Mouse (Mus musculus) gastrocnemius, adult 2 months (tissue): ENCODE results near the gene Npnt. TPM values are rescaled to one million over a fixed set of nuclear protein-coding genes. Genes with fewer than 3 reads are reported as not detected.

ENCODE experiments used
- DNase-seq: peaks from one replicate; pipeline ENCODE4 v3.0.0; 2022
- H3K27ac ChIP-seq: fragments of 200-600 bp; 2 replicates; pipeline ENCODE4 v1.8.1; 2022; ENCODE audit warnings: mild to moderate bottlenecking
- H3K4me3 ChIP-seq: fragments of 200-600 bp; 2 replicates; pipeline ENCODE4 v1.8.1; 2022; ENCODE audit warnings: mild to moderate bottlenecking, moderate library complexity
- CTCF ChIP-seq: fragments of 200-600 bp; IDR thresholded peaks from 2 replicates; pipeline ENCODE4 v1.8.1; 2022; ENCODE audit warnings: antibody characterized with exemption, mild to moderate bottlenecking, moderate library complexity
- intact Hi-C: fragments of 180-260 bp; cut with DNase I; formaldehyde crosslinking; loops from one replicate; pipeline ENCODE4 v1.15.1; 2025
- total RNA-seq, 2 experiments: library from RNA; stranded (reverse); gene quantifications; 2 replicates each; pipeline ENCODE4 v1.2.3; 2021

The Npnt gene
- total RNA-seq, 2 experiments from 2014 or later = 4.5 to 7.4 TPM

- DNase-seq = no peak
- H3K27ac ChIP-seq = no peak overlapping the region
- H3K4me3 ChIP-seq = no peak overlapping the region
- intact Hi-C loops = no loop called here
- TF ChIP-seq CTCF = no peak
Observed at GRCm38 (mm10) chr3:132919798-132920197, 30.3 kb downstream of the Npnt start.

DNA sequence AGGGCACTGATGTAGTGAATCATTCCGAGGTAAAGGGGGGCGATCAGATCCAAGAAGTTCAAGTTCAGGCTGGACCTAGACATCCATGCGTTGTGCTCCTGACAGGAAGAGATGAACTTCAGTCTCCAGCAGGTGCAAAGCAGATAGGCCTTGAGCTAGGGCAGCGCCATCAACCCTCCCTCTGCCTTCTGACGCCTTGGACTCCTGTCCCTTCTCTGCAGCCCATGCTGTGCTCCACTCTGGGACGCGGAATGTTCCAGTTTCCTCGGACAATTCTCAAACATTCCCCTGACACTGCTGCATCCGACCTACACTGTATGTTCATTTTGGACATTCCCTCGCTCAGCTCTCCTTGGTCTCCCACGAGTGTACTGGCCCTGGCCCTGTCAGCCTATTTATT, 30.9 kb downstream of the Npnt start:
- no peak for DNase-seq
- no peak overlapping the region for H3K27ac ChIP-seq
- H3K4me3 ChIP-seq = no peak overlapping the region
- intact Hi-C loops = no loop called here
- no peak for TF ChIP-seq CTCF

GRCm38 (mm10) chr3:132917356-132918090, 32.6 kb downstream of the Npnt start:
- TF ChIP-seq CTCF = no peak
- DNase-seq = no peak
- no peak overlapping the region for H3K4me3 ChIP-seq
- no peak overlapping the region for H3K27ac ChIP-seq
- intact Hi-C loops = no loop called here

DNA sequence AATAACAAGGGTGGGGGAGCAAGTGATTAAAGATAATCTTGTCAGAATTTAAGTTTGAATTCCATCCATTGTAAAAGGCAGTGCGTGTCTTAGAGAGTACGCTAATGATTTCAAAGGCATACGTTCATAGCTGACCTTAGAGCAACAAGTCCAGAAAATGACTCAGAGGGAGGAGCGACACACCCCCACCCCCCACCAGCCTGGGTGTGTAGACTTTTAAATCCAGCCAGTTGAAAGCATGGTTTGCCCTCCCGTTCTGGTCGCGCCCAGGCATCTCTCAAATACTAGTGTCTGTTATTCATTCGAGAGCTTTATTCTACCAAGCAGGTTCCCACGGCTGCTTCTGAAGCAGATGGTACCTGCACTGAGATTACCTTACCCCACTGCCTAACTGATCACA, 34.4 kb downstream of the Npnt start:
- H3K4me3 ChIP-seq = no peak overlapping the region
- intact Hi-C loops = no loop called here
- no peak overlapping the region for H3K27ac ChIP-seq
- TF ChIP-seq CTCF = no peak
- DNase-seq = no peak

- Histone ChIP-seq H3K4me3 (no peak overlapping the region), H3K27ac (no peak overlapping the region)
- DNase-seq = peak; percentile 18
- intact Hi-C loops = no loop called here
- TF ChIP-seq CTCF = no peak
Observed at GRCm38 (mm10) chr3:132912420-132912819, 37.7 kb downstream of the Npnt start.

DNA sequence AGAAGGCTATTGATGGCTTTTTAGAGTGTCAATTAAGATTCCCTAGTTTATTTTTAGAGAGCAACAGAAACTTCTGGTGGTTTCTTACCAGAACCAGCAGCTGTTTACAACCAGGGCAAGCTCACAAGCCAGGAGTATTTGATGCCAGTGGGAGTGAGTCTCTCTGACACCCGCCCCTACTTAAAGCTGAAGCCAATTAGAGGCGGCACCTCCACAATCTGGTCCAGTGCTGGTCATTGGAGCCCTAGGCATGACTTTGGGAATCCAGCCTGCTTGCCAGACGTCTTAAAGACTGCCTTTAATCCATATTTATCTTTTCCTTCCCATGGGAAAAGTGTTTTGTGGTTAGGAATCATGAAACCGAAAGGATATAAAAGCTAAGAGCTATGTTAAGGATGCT, 38.4 kb downstream of the Npnt start:
- DNase-seq = peak; percentile 76
- Histone ChIP-seq H3K4me3 (peak overlapping the region; percentile 63), H3K27ac (peak overlapping the region; percentile 59)
- no peak for TF ChIP-seq CTCF
- intact Hi-C loops = no loop called here

GRCm38 (mm10) chr3:132910727-132911126, 39.4 kb downstream of the Npnt start:
- TF ChIP-seq CTCF = no peak
- H3K27ac ChIP-seq = no peak overlapping the region
- DNase-seq = no peak
- intact Hi-C loops = no loop called here
- H3K4me3 ChIP-seq = peak overlapping the region; percentile 63; the same call in 1 of the 2 replicates

DNA sequence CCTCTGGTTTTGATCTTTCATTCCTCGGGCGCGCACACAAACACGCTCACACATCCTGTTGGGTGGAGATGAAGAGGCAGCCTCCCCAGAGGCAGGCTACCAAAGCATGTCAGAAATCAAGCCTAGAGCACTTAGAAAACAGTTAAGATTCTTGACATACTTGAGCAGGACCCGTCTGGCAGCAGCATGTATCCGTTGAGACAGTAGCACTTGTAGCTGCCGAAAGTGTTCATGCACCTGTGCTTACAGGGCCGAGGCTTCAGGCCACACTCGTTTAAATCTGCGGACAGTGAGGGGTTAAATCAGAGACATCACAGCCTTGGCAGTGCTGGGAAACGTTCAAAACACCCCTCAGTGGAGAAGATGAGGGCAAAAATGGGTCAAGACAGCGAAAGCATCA, 40.4 kb downstream of the Npnt start:
- no peak overlapping the region for H3K27ac ChIP-seq
- no peak overlapping the region for H3K4me3 ChIP-seq
- DNase-seq = no peak
- TF ChIP-seq CTCF = no peak
- intact Hi-C loops = no loop called here

GRCm38 (mm10) chr3:132907506-132908203, 42.4 kb downstream of the Npnt start:
- Histone ChIP-seq H3K27ac (no peak overlapping the region), H3K4me3 (no peak overlapping the region)
- DNase-seq = no peak
- intact Hi-C loops = no loop called here
- TF ChIP-seq CTCF = no peak

DNA sequence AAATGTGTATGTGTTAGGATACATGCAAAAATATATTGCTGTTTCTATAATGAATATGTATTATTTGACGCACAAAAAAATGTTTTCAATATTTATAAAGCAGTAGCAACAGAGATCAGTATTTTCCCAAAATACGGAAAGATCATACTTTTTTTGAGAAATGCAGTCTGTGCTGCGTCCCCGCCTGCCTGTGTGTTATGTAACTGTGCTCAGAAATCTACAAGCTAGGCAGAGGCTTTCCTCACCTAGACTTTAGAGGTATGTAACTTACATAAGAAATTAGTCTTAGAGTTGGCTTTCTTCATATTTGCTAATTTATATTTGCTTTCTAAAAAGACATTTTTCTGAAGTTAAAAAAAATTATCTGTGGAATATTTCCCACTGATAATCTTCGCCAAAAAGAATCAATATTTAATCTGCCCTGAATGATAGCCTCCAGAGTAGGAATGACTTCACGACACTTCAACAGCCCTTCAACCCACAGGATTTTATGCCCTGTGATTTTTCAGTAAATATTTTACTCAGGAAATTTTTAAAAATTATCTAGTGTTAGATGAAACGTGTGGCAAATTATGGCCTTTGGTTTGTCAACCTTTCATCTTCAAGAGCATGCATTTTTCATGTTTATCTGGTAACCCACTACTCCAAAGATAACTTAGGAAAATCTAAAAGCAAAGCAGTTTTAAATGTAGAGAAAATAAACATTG, 44.7 kb downstream of the Npnt start:
- H3K4me3 ChIP-seq = no peak overlapping the region
- no peak for DNase-seq
- no peak for TF ChIP-seq CTCF
- intact Hi-C loops = no loop called here
- no peak overlapping the region for H3K27ac ChIP-seq

DNA sequence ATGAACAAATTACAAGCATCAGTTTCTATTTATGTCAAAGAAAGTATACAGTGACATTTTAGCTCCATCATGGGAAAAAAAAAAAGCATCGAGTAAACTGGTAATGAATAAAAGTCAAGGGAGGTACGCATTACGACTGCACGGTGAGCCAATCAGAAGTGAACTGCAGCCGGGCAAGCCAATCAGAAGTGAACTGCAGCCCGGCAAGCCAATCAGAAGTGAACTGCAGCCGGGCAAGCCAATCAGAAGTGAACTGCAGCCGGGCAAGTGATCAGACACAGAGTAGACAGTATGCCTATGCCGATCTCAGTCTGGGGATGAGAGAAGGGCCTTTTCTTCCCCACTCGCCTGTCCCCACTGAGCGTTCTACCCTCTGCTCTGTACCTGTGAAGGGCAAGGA, 46.7 kb downstream of the Npnt start:
- intact Hi-C loops = no loop called here
- Histone ChIP-seq H3K4me3 (no peak overlapping the region), H3K27ac (no peak overlapping the region)
- no peak for TF ChIP-seq CTCF
- no peak for DNase-seq

GRCm38 (mm10) chr3:132902921-132903320, 47.2 kb downstream of the Npnt start:
- H3K4me3 ChIP-seq = no peak overlapping the region
- DNase-seq = no peak
- intact Hi-C loops = no loop called here

DNA sequence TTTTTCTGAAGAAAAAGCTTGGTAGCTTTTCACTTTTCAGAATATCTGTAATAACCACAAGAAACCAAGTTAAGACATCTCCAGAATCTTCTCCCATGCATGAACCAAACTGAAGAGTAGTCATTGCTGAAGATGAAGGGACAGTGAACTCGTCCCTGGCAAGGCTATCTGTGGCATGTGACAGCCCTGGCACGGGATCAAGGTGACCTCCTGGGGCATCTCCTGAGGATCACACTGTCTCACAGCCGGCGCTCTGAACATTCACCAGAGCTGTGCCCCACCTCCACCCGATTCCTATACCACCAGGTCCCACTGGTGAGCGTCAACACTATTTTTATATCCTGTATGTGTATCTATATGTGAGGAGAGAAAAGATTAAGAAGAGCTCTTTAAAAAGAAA, 47.9 kb downstream of the Npnt start:
- no peak for TF ChIP-seq CTCF
- Histone ChIP-seq H3K4me3 (no peak overlapping the region), H3K27ac (no peak overlapping the region)
- no peak for DNase-seq
- intact Hi-C loops = no loop called here

More at GRCm38 (mm10) chr3:132902921-132903320, 47.2 kb downstream of the Npnt start:
- H3K27ac ChIP-seq = no peak overlapping the region
- TF ChIP-seq CTCF = no peak
